Mouse (Mus musculus): ENCODE data around the gene Lin28a. TPM values are rescaled to one million over a fixed set of nuclear protein-coding genes. Genes with fewer than 3 reads are reported as not detected.

The Lin28a gene
- polyA plus RNA-seq, 1 experiment from 2014 or later: not detected

Other genes starting within 250 kb of the Lin28a start
- 40.7 and 41.5 TPM in 2 replicates for gene Rps6ka1, start 131.0 kb downstream of the Lin28a start, polyA plus RNA-seq (2015; fragmentation: Nextera tagmentation; extraction: Ambion mirVana)
- gene Hmgn2, start 50.2 kb downstream of the Lin28a start, polyA plus RNA-seq (2015; fragmentation: Nextera tagmentation; extraction: Ambion mirVana): 2,594 and 2,669 TPM in 2 replicates
- gene Dhdds, start 17.9 kb downstream of the Lin28a start, polyA plus RNA-seq (2015; fragmentation: Nextera tagmentation; extraction: Ambion mirVana): 45.1 and 49.9 TPM in 2 replicates
- gene Zfp683, start 35.0 kb upstream of the Lin28a start, polyA plus RNA-seq (2015; fragmentation: Nextera tagmentation; extraction: Ambion mirVana): not detected in 2 replicates
- 4.7 and 7.8 TPM in 2 replicates for gene Crybg2, start 42.0 kb upstream of the Lin28a start, polyA plus RNA-seq (2015; fragmentation: Nextera tagmentation; extraction: Ambion mirVana)
- 9.1 and 11.2 TPM in 2 replicates for gene Cd52, start 76.2 kb upstream of the Lin28a start, polyA plus RNA-seq (2015; fragmentation: Nextera tagmentation; extraction: Ambion mirVana)
- gene Ubxn11, start 83.7 kb upstream of the Lin28a start, polyA plus RNA-seq (2015; fragmentation: Nextera tagmentation; extraction: Ambion mirVana): 11.6 and 11.9 TPM in 2 replicates
- 412 and 420 TPM in 2 replicates for gene Sh3bgrl3, start 109.9 kb upstream of the Lin28a start, polyA plus RNA-seq (2015; fragmentation: Nextera tagmentation; extraction: Ambion mirVana)
- gene Cep85, start 168.3 kb upstream of the Lin28a start, polyA plus RNA-seq (2015; fragmentation: Nextera tagmentation; extraction: Ambion mirVana): 36.2 and 37.4 TPM in 2 replicates
- not detected in 2 replicates for gene Gm7534, start 184.2 kb upstream of the Lin28a start, polyA plus RNA-seq (2015; fragmentation: Nextera tagmentation; extraction: Ambion mirVana)
- gene Catsper4, start 208.5 kb upstream of the Lin28a start, polyA plus RNA-seq (2015; fragmentation: Nextera tagmentation; extraction: Ambion mirVana): 0.18 TPM in 1 of 2 replicates, not detected in the other
- 2.9 and 3.9 TPM in 2 replicates for gene Cnksr1, start 219.6 kb upstream of the Lin28a start, polyA plus RNA-seq (2015; fragmentation: Nextera tagmentation; extraction: Ambion mirVana)
- 0.72 TPM in 1 of 2 replicates, not detected in the other for gene E130218I03Rik, start 224.8 kb upstream of the Lin28a start, polyA plus RNA-seq (2015; fragmentation: Nextera tagmentation; extraction: Ambion mirVana)
- 18.8 and 19.7 TPM in 2 replicates for gene Zfp593, start 226.8 kb upstream of the Lin28a start, polyA plus RNA-seq (2015; fragmentation: Nextera tagmentation; extraction: Ambion mirVana)
- gene Gm30191, start 228.1 kb upstream of the Lin28a start, polyA plus RNA-seq (2015; fragmentation: Nextera tagmentation; extraction: Ambion mirVana): not detected in 2 replicates
- 3.9 and 6.4 TPM in 2 replicates for gene Grrp1, start 235.3 kb upstream of the Lin28a start, polyA plus RNA-seq (2015; fragmentation: Nextera tagmentation; extraction: Ambion mirVana)